Mouse (Mus musculus) embryonic facial prominence, embryonic 11.5 days (tissue): ENCODE results near the gene Rpl14. TPM values are rescaled to one million over a fixed set of nuclear protein-coding genes. Genes with fewer than 3 reads are reported as not detected.
A peak's percentile ranks its signal among the peaks of the same experiment; 100 is the strongest.

ENCODE experiments used
- ATAC-seq: fragments of 200-750 bp; cut with Nextera tagmentation; replicated peaks from 2 replicates; pipeline ENCODE4 v1.8.0; 2017; ENCODE audit warnings: low read depth; ENCODE audit not compliant: insufficient number of reproducible peaks, low FRiP score, low TSS enrichment
- DNase-seq: peaks from one replicate; pipeline ENCODE4 v3.0.0-alpha.2; 2015; ENCODE audit warnings: low spot score
- H3K27ac ChIP-seq: fragments of 300-500 bp; sonication (generic); replicated peaks from 2 replicates; pipeline ENCODE4 v1.5.1; 2014; ENCODE audit warnings: mild to moderate bottlenecking, low read depth, low read length, control low read depth
- H3K27me3 ChIP-seq: fragments of 300-500 bp; sonication (generic); 2 replicates; pipeline ENCODE4 v1.6.1; 2014; ENCODE audit warnings: mild to moderate bottlenecking, low read length, moderate library complexity, mixed read lengths; ENCODE audit not compliant: control insufficient read depth, insufficient read depth
- H3K36me3 ChIP-seq: fragments of 300-500 bp; sonication (generic); replicated peaks from 2 replicates; pipeline ENCODE4 v1.6.1; 2014; ENCODE audit warnings: low read depth, mild to moderate bottlenecking, low read length, moderate library complexity, mixed read lengths; ENCODE audit not compliant: control insufficient read depth, insufficient read depth
- H3K4me1 ChIP-seq: fragments of 300-500 bp; sonication (generic); 2 replicates; pipeline ENCODE4 v1.6.1; 2014; ENCODE audit warnings: low read length, mixed read lengths; ENCODE audit not compliant: control insufficient read depth, insufficient read depth
- H3K4me2 ChIP-seq: fragments of 300-500 bp; sonication (generic); 2 replicates; pipeline ENCODE4 v1.6.1; 2014; ENCODE audit warnings: low read depth, mild to moderate bottlenecking, control low read depth, low read length, moderate library complexity
- H3K4me3 ChIP-seq: fragments of 300-500 bp; sonication (generic); 2 replicates; pipeline ENCODE4 v1.5.1; 2014; ENCODE audit warnings: low read depth, low read length, control low read depth
- H3K9ac ChIP-seq: fragments of 300-500 bp; sonication (generic); replicated peaks from 2 replicates; pipeline ENCODE4 v1.6.1; 2014; ENCODE audit warnings: mild to moderate bottlenecking, control low read depth, low read length
- H3K9me3 ChIP-seq: fragments of 300-500 bp; sonication (generic); replicated peaks from 2 replicates; pipeline ENCODE4 v1.6.1; 2016; ENCODE audit warnings: mild to moderate bottlenecking, low read length, inconsistent platforms, mixed read lengths; ENCODE audit not compliant: control insufficient read depth
- WGBS: fragments of 180-500 bp; shearing (Covaris S2); extraction: QIAGEN DNeasy Blood & Tissue Kit; methylation state at CpG from one replicate; pipeline ENCODE4 v1.1.7; 2014; 5-methylcytosine and 5-hydroxymethylcytosine counted together
- polyA plus RNA-seq: library from polyadenylated mRNA; unstranded; fragments of >200 nt; fragmentation: Nextera tagmentation; extraction: Ambion mirVana; gene quantifications from 2 replicates; pipeline ENCODE4 v1.2.1, GENCODE M21; 2014

The Rpl14 gene
- polyA plus RNA-seq, 1 experiment from 2014 or later: 1,065 TPM

- peak overlapping the region; percentile 86 for H3K4me2 ChIP-seq
- no peaks in the 10 kb centered on the region for H3K4me1 ChIP-seq
- no peaks in the 10 kb centered on the region for H3K27me3 ChIP-seq
- H3K4me3 ChIP-seq: no peak overlapping the region
- DNase-seq (no peak), ATAC-seq (no peak)
- peaks cover 7% of the 10 kb centered on the region for H3K36me3 ChIP-seq
- no peak overlapping the region for H3K27ac ChIP-seq
- 7% methylated on average over 4 of the region's 4 CpGs for WGBS
- no peaks in the 10 kb centered on the region for H3K9me3 ChIP-seq
- H3K9ac ChIP-seq: no peak overlapping the region
These were observed 5.4 kb downstream of the Rpl14 start for GRCm38 (mm10) chr9:120576662-120577013.

- Histone ChIP-seq H3K27ac (0 out of 2 replicates have a peak overlapping the region, but pooled peaks have one; percentile 52), H3K4me1 (no peaks in the 10 kb centered on the region), H3K36me3 (peaks cover 7% of the 10 kb centered on the region), H3K9ac (peak overlapping the region; percentile 79), H3K9me3 (no peaks in the 10 kb centered on the region), H3K27me3 (no peaks in the 10 kb centered on the region), H3K4me2 (peak overlapping the region; percentile 86), H3K4me3 (peak overlapping the region; percentile 48)
- DNase-seq: peak; percentile 96
- ATAC-seq: peak; percentile 81
- under 1% methylated on average over 43 of the region's 43 CpGs for WGBS
These were observed 5.9 kb downstream of the Rpl14 start for GRCm38 (mm10) chr9:120577133-120577651.

DNA sequence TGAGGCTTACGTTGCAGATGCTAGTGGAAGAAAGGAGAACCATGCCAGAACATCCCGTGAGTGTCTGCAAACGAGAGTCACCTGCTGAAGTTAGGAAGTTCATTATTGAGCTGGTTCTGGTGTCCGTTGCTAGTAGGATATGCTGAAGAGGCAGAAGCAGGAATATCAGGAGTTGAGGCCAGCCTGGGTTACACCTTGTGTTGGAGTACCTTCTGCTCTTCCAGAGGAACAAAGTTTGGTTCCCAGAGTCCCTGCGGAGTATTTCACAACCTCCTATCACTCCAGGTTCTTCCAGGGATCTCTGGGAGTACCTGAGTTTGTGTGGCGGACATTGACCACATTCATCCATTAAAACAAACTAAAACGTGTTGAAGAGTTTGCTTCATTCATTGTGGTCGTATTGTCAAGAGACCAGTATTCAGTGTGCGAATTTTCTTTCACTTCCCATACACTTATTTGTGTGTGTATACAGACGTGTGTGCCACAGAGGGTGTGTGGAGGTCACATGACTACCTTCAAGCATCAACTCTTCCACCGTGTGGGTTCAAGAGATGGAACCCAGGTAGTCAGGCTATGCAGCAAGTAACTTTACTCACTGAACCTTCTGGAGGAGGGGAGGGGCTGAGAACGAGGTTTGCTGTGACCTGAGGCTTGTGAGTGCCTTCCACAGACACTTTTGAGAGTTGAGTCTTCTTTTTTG is 6.6 kb downstream of the Rpl14 start:
- peak overlapping the region; percentile 86 for H3K4me2 ChIP-seq
- no peaks in the 10 kb centered on the region for H3K9me3 ChIP-seq
- no peaks in the 10 kb centered on the region; the same call in 1 of the 2 replicates for H3K4me1 ChIP-seq
- H3K4me3 ChIP-seq: peak overlapping the region; percentile 48
- H3K9ac ChIP-seq: peak overlapping the region; percentile 79
- peaks cover 7% of the 10 kb centered on the region for H3K36me3 ChIP-seq
- H3K27ac ChIP-seq: 0 out of 2 replicates have a peak overlapping the region, but pooled peaks have one; percentile 52
- DNase-seq: no peak
- H3K27me3 ChIP-seq: no peaks in the 10 kb centered on the region
- WGBS: 52% methylated on average over 12 of the region's 12 CpGs
- ATAC-seq: no peak

DNA sequence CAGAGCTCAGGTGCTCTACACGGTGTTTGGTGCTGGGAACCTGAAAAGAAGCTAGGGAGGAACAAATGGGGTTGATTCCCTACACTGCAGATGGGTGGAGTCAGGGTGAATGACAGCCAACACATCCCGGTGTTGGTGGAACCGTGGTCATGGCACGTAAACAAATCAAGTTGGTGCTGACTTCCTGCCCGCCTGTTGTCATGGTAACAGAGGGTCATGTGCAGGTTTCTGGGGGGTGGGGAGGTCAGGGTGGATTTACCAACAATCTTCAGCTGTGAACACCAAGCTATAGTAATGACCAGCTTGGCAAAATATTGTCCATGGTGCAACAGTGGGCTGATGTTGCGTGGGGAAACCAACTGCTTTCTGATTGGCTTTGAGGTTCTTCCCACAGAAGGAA is 7.5 kb downstream of the Rpl14 start:
- ATAC-seq: no peak
- WGBS: 63% methylated on average over 6 of the region's 6 CpGs

GRCm38 (mm10) chr9:120579808-120580207 is 8.6 kb downstream of the Rpl14 start:
- H3K4me1 ChIP-seq: no peaks in the 10 kb centered on the region; the same call in 1 of the 2 replicates
- no peak overlapping the region for H3K27ac ChIP-seq
- H3K36me3 ChIP-seq: 0 out of 2 replicates have a peak, but pooled peaks cover 3% of the 10 kb centered on the region
- no peak overlapping the region for H3K4me2 ChIP-seq
- no peak overlapping the region for H3K9ac ChIP-seq
- no peak overlapping the region for H3K4me3 ChIP-seq
- ATAC-seq (no peak), DNase-seq (no peak)
- no peaks in the 10 kb centered on the region for H3K27me3 ChIP-seq
- 81% methylated on average over 7 of the region's 7 CpGs for WGBS
- no peaks in the 10 kb centered on the region for H3K9me3 ChIP-seq

More for the DNA sequence above, 7.5 kb downstream of the Rpl14 start:
- DNase-seq: no peak
- no peak overlapping the region for H3K4me2 ChIP-seq
- H3K9ac ChIP-seq: no peak overlapping the region
- no peaks in the 10 kb centered on the region for H3K9me3 ChIP-seq
- H3K27ac ChIP-seq: no peak overlapping the region
- no peaks in the 10 kb centered on the region; the same call in 1 of the 2 replicates for H3K4me1 ChIP-seq
- H3K36me3 ChIP-seq: peaks cover 7% of the 10 kb centered on the region
- H3K4me3 ChIP-seq: no peak overlapping the region
- no peaks in the 10 kb centered on the region for H3K27me3 ChIP-seq

GRCm38 (mm10) chr9:120581941-120582618 is 10.8 kb downstream of the Rpl14 start:
- no peaks in the 10 kb centered on the region; the same call in 1 of the 2 replicates for H3K4me1 ChIP-seq
- H3K4me2 ChIP-seq: peak overlapping the region; percentile 71
- WGBS: 15% methylated on average over 19 of the region's 21 CpGs
- H3K27me3 ChIP-seq: no peaks in the 10 kb centered on the region
- peak overlapping the region; percentile 63 for H3K9ac ChIP-seq
- no peaks in the 10 kb centered on the region for H3K36me3 ChIP-seq
- DNase-seq: peak; percentile 81
- H3K9me3 ChIP-seq: no peaks in the 10 kb centered on the region
- ATAC-seq: peak; percentile 72
- H3K27ac ChIP-seq: peak overlapping the region; percentile 72; the same call in 1 of the 2 replicates
- H3K4me3 ChIP-seq: peak overlapping the region; percentile 34

- Histone ChIP-seq H3K4me3 (peak overlapping the region; percentile 34), H3K9me3 (no peaks in the 10 kb centered on the region), H3K4me2 (peak overlapping the region; percentile 71), H3K4me1 (no peaks in the 10 kb centered on the region; the same call in 1 of the 2 replicates), H3K36me3 (no peaks in the 10 kb centered on the region), H3K9ac (peak overlapping the region; percentile 63), H3K27ac (peak overlapping the region; percentile 72; the same call in 1 of the 2 replicates), H3K27me3 (no peaks in the 10 kb centered on the region)
- DNase-seq (peak; percentile 94), ATAC-seq (peak; percentile 58)
- 7% methylated on average over 28 of the region's 28 CpGs for WGBS
These were observed 11.5 kb downstream of the Rpl14 start for GRCm38 (mm10) chr9:120582619-120583308.
